Mouse (Mus musculus) midbrain, embryonic 16.5 days (tissue): Measurements from ENCODE around the gene Tcf7l2. TPM values are rescaled to one million over a fixed set of nuclear protein-coding genes. Genes with fewer than 3 reads are reported as not detected.

ENCODE experiments used
- ATAC-seq: fragments of 200-750 bp; cut with Nextera tagmentation; 2 replicates; pipeline ENCODE4 v1.8.0; 2017; ENCODE audit warnings: moderate TSS enrichment
- H3K27ac ChIP-seq: fragments of 300-500 bp; sonication (generic); 2 replicates; pipeline ENCODE4 v1.5.1; 2014; ENCODE audit warnings: mild to moderate bottlenecking, low read length, mixed read lengths
- H3K27me3 ChIP-seq: fragments of 300-500 bp; sonication (generic); 2 replicates; pipeline ENCODE4 v1.6.1; 2014; ENCODE audit warnings: low read depth, low read length, mixed read lengths; ENCODE audit not compliant: control insufficient read depth, insufficient read depth
- H3K36me3 ChIP-seq: fragments of 300-500 bp; sonication (generic); 2 replicates; pipeline ENCODE4 v1.6.1; 2014; ENCODE audit warnings: mild to moderate bottlenecking, low read length, moderate library complexity, mixed read lengths; ENCODE audit not compliant: control insufficient read depth, insufficient read depth
- H3K4me1 ChIP-seq: fragments of 300-500 bp; sonication (generic); 2 replicates; pipeline ENCODE4 v1.6.1; 2014; ENCODE audit warnings: mild to moderate bottlenecking, low read length, mixed read lengths; ENCODE audit not compliant: control insufficient read depth, insufficient read depth
- H3K4me2 ChIP-seq: fragments of 300-500 bp; sonication (generic); 2 replicates; pipeline ENCODE4 v1.6.1; 2014; ENCODE audit warnings: mild to moderate bottlenecking, low read length, mixed read lengths
- H3K4me3 ChIP-seq: fragments of 300-500 bp; sonication (generic); 2 replicates; pipeline ENCODE4 v1.5.1; 2014; ENCODE audit warnings: low read depth, mild to moderate bottlenecking, low read length, moderate library complexity, mixed read lengths
- H3K9ac ChIP-seq: fragments of 300-500 bp; sonication (generic); 2 replicates; pipeline ENCODE4 v1.6.1; 2014; ENCODE audit warnings: low read depth, low read length, mixed read lengths
- H3K9me3 ChIP-seq: fragments of 300-500 bp; sonication (generic); replicated peaks from 2 replicates; pipeline ENCODE4 v1.6.1; 2014; ENCODE audit warnings: mild to moderate bottlenecking, low read length, mixed read lengths; ENCODE audit not compliant: control insufficient read depth, poor library complexity, severe bottlenecking
- WGBS: fragments of 180-500 bp; shearing (Covaris S2); extraction: QIAGEN DNeasy Blood & Tissue Kit; methylation state at CpG from one replicate; pipeline ENCODE4 v1.1.7; 2014; 5-methylcytosine and 5-hydroxymethylcytosine counted together
- polyA plus RNA-seq: library from polyadenylated mRNA; unstranded; fragments of >200 nt; fragmentation: Nextera tagmentation; extraction: Ambion mirVana; gene quantifications from 2 replicates; pipeline ENCODE4 v1.2.1, GENCODE M21; 2015

Gene Tcf7l2
- polyA plus RNA-seq, 1 experiment from 2014 or later: 824 TPM

DNA sequence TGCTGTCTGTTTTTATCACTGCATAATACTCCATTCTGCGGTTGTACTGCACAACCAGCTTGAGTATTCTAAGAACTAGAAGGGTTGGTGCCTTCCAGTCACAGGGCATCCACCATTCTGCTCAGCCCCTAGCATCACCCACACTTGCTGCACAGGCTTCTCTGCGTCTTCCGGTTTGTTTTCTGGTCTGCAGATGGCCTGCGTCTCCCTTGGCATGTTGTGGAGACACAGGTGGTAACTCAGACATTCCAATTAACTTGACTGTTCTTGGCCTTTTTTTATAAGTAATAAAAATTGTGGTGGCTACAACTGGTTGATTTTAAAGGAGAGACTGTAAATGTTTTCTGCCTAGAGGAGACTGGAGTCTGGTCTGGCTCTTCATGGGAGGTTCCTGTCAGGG is 67.9 kb downstream of the Tcf7l2 start:
- H3K4me3 ChIP-seq: no peak overlapping the region
- H3K9me3 ChIP-seq: no peaks in the 10 kb centered on the region
- no peak overlapping the region for H3K9ac ChIP-seq
- no peaks in the 10 kb centered on the region for H3K36me3 ChIP-seq
- 93% methylated on average over 4 of the region's 4 CpGs for WGBS
- H3K27me3 ChIP-seq: no peaks in the 10 kb centered on the region
- no peak overlapping the region for H3K4me2 ChIP-seq
- ATAC-seq: no peak
- peaks cover 10% of the 10 kb centered on the region for H3K4me1 ChIP-seq
- no peak overlapping the region for H3K27ac ChIP-seq

DNA sequence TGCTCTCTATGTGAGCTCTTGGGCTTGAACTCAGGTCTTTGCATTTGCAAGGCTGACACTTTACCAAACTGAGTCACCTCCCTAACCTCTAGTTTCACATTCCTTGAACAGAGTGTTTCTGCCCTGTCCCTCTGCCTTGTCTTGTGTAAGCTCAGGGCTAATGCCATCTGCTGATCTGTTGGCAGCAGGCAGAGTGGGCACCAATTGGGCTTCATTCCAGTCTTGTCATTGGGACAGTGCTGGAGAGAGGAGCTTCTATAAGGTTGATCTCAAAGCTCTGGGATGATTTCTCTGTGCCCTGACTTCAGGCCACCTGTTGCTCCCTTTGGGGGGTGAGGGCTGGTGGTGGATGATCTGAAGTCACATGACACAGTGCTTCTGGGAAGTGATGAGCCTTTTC is 70.6 kb downstream of the Tcf7l2 start:
- Histone ChIP-seq H3K9ac (no peak overlapping the region), H3K4me1 (peaks cover 7% of the 10 kb centered on the region), H3K36me3 (no peaks in the 10 kb centered on the region), H3K27ac (no peak overlapping the region), H3K4me2 (no peak overlapping the region), H3K4me3 (no peak overlapping the region), H3K27me3 (no peaks in the 10 kb centered on the region), H3K9me3 (no peaks in the 10 kb centered on the region)
- ATAC-seq: no peak

DNA sequence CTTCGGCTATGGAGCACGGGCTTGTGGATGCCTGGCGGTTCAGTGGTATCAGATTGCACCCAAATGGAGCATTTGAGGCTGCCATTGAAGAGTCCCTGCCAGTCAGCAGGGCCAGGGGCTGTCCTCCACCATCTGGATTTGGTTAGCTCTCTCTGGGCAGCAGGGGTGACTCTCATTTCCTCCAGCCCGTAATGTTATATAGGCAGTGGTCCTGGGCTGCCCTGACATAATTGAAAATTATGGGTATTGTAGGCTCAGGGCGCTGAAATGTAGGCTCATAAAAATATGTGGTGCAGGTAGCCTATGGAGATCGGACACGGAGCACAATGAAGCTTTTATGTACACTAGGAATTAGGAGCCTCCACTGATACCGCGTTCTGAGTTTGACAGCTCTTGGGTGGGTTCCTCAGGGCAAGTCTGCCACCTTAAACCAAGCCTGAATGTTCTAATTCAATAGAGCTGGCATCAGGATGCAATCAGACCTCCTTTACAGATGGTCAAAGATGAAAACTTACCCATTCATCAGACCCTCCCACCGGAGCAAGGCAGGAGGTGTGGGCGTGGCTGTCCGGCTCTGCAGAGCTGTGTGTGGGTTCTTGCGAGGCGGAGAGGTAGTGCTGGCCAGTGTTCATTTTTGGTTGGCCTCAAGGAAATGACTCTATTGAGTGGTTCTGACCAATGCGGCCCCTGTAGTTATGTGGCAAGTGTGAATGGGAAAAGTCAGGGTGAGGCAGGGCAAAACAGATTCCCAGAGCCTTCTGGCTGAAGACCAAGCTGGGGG is 73.6 kb downstream of the Tcf7l2 start:
- Histone ChIP-seq H3K27me3 (no peaks in the 10 kb centered on the region), H3K4me3 (no peak overlapping the region), H3K4me2 (no peak overlapping the region), H3K27ac (no peak overlapping the region), H3K9ac (no peak overlapping the region), H3K9me3 (no peaks in the 10 kb centered on the region), H3K36me3 (no peaks in the 10 kb centered on the region), H3K4me1 (peaks cover 9% of the 10 kb centered on the region; the same call in 1 of the 2 replicates)
- WGBS: 81% methylated on average over 15 of the region's 15 CpGs
- no peak for ATAC-seq

DNA sequence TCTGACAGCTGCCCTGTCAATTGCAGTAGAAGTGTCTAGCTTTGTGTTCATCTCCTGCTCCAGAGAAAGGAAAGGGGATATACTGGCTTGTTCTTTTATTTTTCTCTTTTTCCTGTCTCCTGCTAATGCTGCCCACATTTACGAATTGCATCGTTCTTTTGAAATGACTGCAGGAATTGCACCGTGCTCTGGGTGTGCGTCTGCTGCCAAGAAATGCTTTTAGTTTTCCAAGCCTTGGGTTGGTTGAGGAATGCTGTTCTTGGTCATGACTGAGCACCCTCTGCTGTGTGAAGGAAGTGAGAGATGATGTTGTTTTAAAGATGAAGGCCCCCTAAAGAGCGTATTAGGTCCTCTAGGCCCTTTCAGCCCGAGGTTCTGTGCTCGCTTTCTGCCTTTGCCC is 75.4 kb downstream of the Tcf7l2 start:
- H3K27ac ChIP-seq: no peak overlapping the region
- H3K9ac ChIP-seq: no peak overlapping the region
- ATAC-seq: no peak
- no peak overlapping the region for H3K4me3 ChIP-seq
- H3K36me3 ChIP-seq: no peaks in the 10 kb centered on the region
- no peaks in the 10 kb centered on the region for H3K27me3 ChIP-seq
- WGBS: 83% methylated on average over 7 of the region's 7 CpGs
- no peaks in the 10 kb centered on the region for H3K9me3 ChIP-seq
- H3K4me2 ChIP-seq: no peak overlapping the region
- 0 out of 2 replicates have a peak, but pooled peaks cover 7% of the 10 kb centered on the region for H3K4me1 ChIP-seq

DNA sequence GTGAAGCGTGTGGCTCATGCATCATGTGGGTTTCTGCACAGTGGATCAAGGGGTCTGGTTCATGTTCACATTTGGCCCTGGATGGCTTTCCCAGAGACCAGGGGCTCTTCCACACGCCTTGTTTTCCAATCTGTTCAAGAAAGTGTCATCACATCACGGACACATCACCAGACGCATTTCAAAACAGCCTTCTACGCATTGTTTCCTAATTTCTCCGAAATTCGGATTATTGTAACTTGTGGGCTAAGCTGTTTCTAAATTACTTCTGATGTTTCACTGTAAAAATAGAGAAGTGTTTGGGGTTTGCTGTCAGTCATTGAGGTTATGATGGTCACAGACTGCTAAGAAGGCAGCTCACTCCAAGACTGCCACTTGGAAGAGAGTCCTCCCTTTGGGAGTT is 78.6 kb downstream of the Tcf7l2 start:
- Histone ChIP-seq H3K36me3 (no peaks in the 10 kb centered on the region), H3K9ac (no peak overlapping the region), H3K4me2 (no peak overlapping the region), H3K4me3 (no peak overlapping the region), H3K27ac (no peak overlapping the region), H3K4me1 (peaks cover 17% of the 10 kb centered on the region), H3K9me3 (no peaks in the 10 kb centered on the region), H3K27me3 (no peaks in the 10 kb centered on the region)
- 94% methylated on average over 7 of the region's 7 CpGs for WGBS
- ATAC-seq: no peak

DNA sequence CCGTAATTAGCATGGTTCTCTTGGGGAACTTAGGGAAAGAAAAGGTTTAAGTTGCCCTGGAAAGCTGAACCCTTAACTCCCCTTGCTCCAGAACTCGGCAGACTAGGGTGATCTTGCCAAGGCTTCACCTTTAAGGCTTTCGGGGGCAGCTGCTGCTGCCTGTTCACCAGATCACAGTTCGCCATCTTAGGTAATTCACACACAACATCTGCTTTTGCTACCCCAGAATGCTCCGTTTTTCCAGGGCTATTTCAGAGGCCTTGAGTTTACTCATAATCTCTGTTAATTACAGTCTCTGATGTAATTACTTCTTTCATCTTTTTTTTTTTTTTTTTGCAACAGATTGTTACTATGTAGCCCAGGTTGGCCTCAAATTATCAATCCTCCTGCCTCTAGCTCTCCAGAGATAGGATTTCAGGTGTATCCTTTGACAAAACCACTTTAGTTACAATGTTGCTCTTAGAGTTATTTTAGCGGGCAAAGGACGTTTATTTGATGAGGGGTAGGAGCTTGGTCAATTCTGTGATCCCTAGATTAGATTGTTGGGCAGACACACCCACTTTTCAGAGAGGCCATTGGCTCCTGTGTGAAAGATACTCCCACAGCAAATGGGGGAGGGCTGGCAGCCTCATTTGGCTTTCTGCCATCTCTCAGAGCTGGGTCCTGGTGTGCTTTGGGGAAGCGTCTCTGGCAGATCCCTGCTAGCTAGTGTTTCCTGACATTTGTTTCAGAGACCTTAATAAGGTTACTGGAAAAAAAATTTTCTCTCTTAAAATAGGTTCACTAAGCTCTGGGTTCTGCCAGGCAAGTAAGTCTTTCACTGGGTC is 83.6 kb downstream of the Tcf7l2 start:
- no peak overlapping the region for H3K9ac ChIP-seq
- H3K36me3 ChIP-seq: no peaks in the 10 kb centered on the region
- H3K9me3 ChIP-seq: no peaks in the 10 kb centered on the region
- ATAC-seq: no peak
- no peak overlapping the region for H3K4me2 ChIP-seq
- H3K27ac ChIP-seq: peak overlapping the region; percentile 53
- WGBS: 57% methylated on average over 8 of the region's 8 CpGs
- no peak overlapping the region for H3K4me3 ChIP-seq
- H3K4me1 ChIP-seq: peaks cover 22% of the 10 kb centered on the region
- no peaks in the 10 kb centered on the region for H3K27me3 ChIP-seq

DNA sequence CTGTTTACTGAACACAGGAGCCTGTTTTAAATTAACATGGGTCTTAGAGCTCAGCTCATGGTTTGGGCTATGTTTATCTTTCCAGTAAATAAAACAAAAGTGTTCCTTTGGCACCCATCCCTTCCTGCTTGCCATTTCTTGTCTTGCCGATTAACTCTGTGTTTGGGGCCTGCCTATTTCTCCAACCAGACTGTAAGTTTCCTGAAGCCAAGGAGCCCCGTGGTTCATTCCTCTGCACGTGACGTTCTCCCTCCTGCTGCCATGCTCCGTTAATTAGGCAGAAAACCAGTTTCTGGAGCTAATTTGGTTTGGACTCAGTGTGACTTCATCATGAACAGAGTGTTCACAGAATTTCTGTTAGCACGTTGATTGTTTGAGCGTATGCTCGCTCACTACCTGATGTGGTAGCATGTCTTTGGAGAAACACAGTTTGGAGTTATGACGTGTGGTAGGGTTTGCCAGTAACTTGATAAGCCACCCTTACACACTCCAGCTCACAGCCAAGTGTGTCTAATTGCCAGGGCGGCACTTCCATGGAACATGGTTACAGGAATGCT is 84.4 kb downstream of the Tcf7l2 start:
- Histone ChIP-seq H3K27me3 (no peaks in the 10 kb centered on the region), H3K4me2 (no peak overlapping the region), H3K36me3 (no peaks in the 10 kb centered on the region), H3K9me3 (no peaks in the 10 kb centered on the region), H3K4me1 (peaks cover 22% of the 10 kb centered on the region), H3K9ac (no peak overlapping the region), H3K27ac (peak overlapping the region; percentile 53), H3K4me3 (no peak overlapping the region)
- WGBS: 76% methylated on average over 10 of the region's 10 CpGs
- ATAC-seq: no peak

DNA sequence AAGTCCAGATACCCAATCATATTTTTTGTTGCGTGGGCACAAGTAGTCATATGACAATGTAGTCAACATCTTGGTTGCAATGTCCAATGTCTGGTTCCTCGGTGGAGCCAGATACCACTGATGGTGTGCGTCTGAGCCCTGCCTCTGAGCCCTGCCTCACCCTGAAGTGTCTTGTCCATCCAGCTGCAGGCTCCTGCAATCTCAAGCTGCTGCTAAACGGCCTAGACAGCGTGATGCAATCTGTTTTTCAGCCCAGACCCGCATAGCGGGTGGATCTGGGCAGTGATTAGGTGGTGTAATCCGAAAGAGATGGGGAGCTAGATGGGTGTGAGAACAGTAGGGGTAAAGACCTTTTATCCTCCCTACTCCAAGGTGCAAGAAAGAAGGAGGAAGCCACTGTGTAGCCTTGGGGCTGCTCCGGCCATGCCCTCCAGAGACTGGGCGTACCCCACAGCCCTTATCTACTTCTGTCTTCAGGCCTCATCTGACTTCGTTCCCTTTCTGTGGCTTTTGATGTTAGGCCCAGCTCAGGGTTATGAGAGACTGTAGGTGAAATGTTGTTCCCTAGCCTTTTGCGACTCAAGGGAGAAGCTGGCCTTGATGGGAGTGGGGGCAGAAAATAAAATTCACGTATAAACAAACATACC is 86.1 kb downstream of the Tcf7l2 start:
- no peaks in the 10 kb centered on the region for H3K9me3 ChIP-seq
- H3K4me3 ChIP-seq: no peak overlapping the region
- no peak overlapping the region for H3K27ac ChIP-seq
- no peak overlapping the region for H3K9ac ChIP-seq
- whole genome bisulfite sequencing: 77% methylated on average over 13 of the region's 13 CpGs
- no peaks in the 10 kb centered on the region for H3K36me3 ChIP-seq
- ATAC-seq: no peak
- no peak overlapping the region for H3K4me2 ChIP-seq
- H3K27me3 ChIP-seq: no peaks in the 10 kb centered on the region
- H3K4me1 ChIP-seq: peaks cover 20% of the 10 kb centered on the region
